Mouse (Mus musculus) myocyte (in vitro differentiated cells): ENCODE measurements at regions not wholly inside any gene's neighbourhood (a gene's known extent, or its start where the extent isn't known, plus 50 kb on each side); places are given as distances from the start of the nearest gene placed in this dataset.

ENCODE experiments used
- CEBPB ChIP-seq: IDR thresholded peaks from 2 replicates; pipeline ENCODE4 v1.6.1; 2011; ENCODE audit warnings: mild to moderate bottlenecking, moderate library complexity; ENCODE audit not compliant: poor library complexity, insufficient read depth, severe bottlenecking
- E2F4 ChIP-seq: IDR thresholded peaks from one replicate; pipeline ENCODE4 v1.6.1; 2011; ENCODE audit warnings: mild to moderate bottlenecking, control low read depth, moderate library complexity; ENCODE audit not compliant: insufficient read depth
- MAX ChIP-seq: IDR thresholded peaks from one replicate; pipeline ENCODE4 v1.6.1; 2011; ENCODE audit warnings: low read depth, mild to moderate bottlenecking, control low read depth
- MYOD1 ChIP-seq, 3 experiments: IDR thresholded peaks; one replicate each; pipeline ENCODE4 v1.6.1; 2011; ENCODE audit warnings: control low read depth in 2 of 3, low read depth in 2 of 3, mild to moderate bottlenecking in 2 of 3, moderate library complexity in 1 of 3; ENCODE audit not compliant: insufficient read length in 2 of 3, control insufficient read depth in 1 of 3
- MYOG ChIP-seq, 3 experiments: IDR thresholded peaks; one replicate each; pipeline ENCODE4 v1.6.1; 2011; ENCODE audit warnings: control low read depth in 2 of 3, low read depth in 2 of 3, mild to moderate bottlenecking in 2 of 3; ENCODE audit not compliant: insufficient read length in 2 of 3, control insufficient read depth in 1 of 3, insufficient read depth in 1 of 3
- POLR2A ChIP-seq: IDR thresholded peaks from one replicate; pipeline ENCODE4 v1.6.1; 2011; ENCODE audit warnings: low read depth, mild to moderate bottlenecking, control low read depth, moderate library complexity; ENCODE audit not compliant: insufficient read length
- POLR2AphosphoS2 ChIP-seq: IDR thresholded peaks from one replicate; pipeline ENCODE4 v1.6.1; 2011; ENCODE audit warnings: low read depth, control low read depth; ENCODE audit not compliant: insufficient read length
- REST ChIP-seq: IDR thresholded peaks from one replicate; pipeline ENCODE4 v1.6.1; 2011; ENCODE audit warnings: mild to moderate bottlenecking, control low read depth, moderate library complexity; ENCODE audit not compliant: insufficient read depth, insufficient read length
- SRF ChIP-seq: IDR thresholded peaks from one replicate; pipeline ENCODE4 v1.6.1; 2011; ENCODE audit warnings: low read depth; ENCODE audit not compliant: control insufficient read depth, insufficient read length
- TCF12 ChIP-seq: IDR thresholded peaks from one replicate; pipeline ENCODE4 v1.6.1; 2011; ENCODE audit warnings: mild to moderate bottlenecking, control low read depth; ENCODE audit not compliant: poor library complexity, insufficient read depth, severe bottlenecking
- TCF3 ChIP-seq: IDR thresholded peaks from one replicate; pipeline ENCODE4 v1.6.1; 2011; ENCODE audit warnings: low read depth, control low read depth; ENCODE audit not compliant: insufficient read length
- USF1 ChIP-seq: IDR thresholded peaks from one replicate; pipeline ENCODE4 v1.6.1; 2011; ENCODE audit warnings: low read depth, mild to moderate bottlenecking, control low read depth, moderate library complexity

GRCm38 (mm10) chr10:44762068-44762467, 233.8 kb upstream of the Prdm1 start:
- TF ChIP-seq POLR2A (no peak), MAX (no peak), POLR2AphosphoS2 (no peak), REST (no peak), CEBPB (no peak), USF1 (no peak), MYOG (IDR thresholded peaks at IDR 0.05; ENCODE audit: control insufficient read depth in 1 of 3, insufficient read depth in 1 of 3, insufficient read length in 2 of 3, low read depth in 2 of 3) (no peak), MYOD1 (IDR thresholded peaks at IDR 0.05; ENCODE audit: control insufficient read depth in 1 of 3, insufficient read length in 2 of 3, low read depth in 2 of 3) (no peak), E2F4 (no peak), TCF3 (no peak), TCF12 (no peak), SRF (no peak)
